Mouse (Mus musculus) lung, adult 10 weeks (tissue): ENCODE measurements around the gene Agl. TPM values are rescaled to one million over a fixed set of nuclear protein-coding genes. Genes with fewer than 3 reads are reported as not detected.

Experiments used
- polyA plus RNA-seq: library from polyadenylated mRNA; stranded (reverse); fragments of 350-450 nt; fragmentation: Illumina TruSeq; extraction: RNeasy Lipid Tissue Mini Kit (QIAGEN cat#74804); gene quantifications from one replicate; pipeline ENCODE4 v1.2.3, GENCODE M21; 2014; ENCODE audit warnings: low read depth, low replicate concordance; ENCODE audit not compliant: insufficient read depth

Gene Agl
- polyA plus RNA-seq: 3.3 TPM

GRCm38 (mm10) chr3:116807811-116808506, at the start of gene Agl:
Agl (minus strand) TSS chr3:116808166.

GRCm38 (mm10) chr3:116712436-116712881, 95.5 kb downstream of the Agl start, which contains the start of gene Slc35a3:
Slc35a3 (minus strand) TSS chr3:116712831.

Other genes starting within 250 kb of the Agl start
- 0.66 TPM for gene Lrrc39, start 245.2 kb downstream of the Agl start, polyA plus RNA-seq
- 1.7 TPM for gene Sass6, start 213.2 kb downstream of the Agl start, polyA plus RNA-seq
- gene Trmt13, start 193.6 kb downstream of the Agl start, polyA plus RNA-seq: 5.3 TPM
- gene Mfsd14a, start 145.5 kb downstream of the Agl start, polyA plus RNA-seq: 29.2 TPM
- not detected for gene Gm43191, start 126.9 kb downstream of the Agl start, polyA plus RNA-seq
- gene Slc35a3, start 95.3 kb downstream of the Agl start, polyA plus RNA-seq: 10.2 TPM
- 3.8 TPM for gene Frrs1, start 51.3 kb upstream of the Agl start, polyA plus RNA-seq
- not detected for gene 4930455H04Rik, start 160.1 kb upstream of the Agl start, polyA plus RNA-seq
- 17.3 TPM for gene Palmd, start 160.8 kb upstream of the Agl start, polyA plus RNA-seq